Mouse (Mus musculus) lung, postnatal 14 days (tissue): ENCODE measurements around the gene Faim2.

Experiments used
- DNase-seq: peaks from one replicate; pipeline ENCODE4 v3.0.0; 2021

Faim2 gene

DNA sequence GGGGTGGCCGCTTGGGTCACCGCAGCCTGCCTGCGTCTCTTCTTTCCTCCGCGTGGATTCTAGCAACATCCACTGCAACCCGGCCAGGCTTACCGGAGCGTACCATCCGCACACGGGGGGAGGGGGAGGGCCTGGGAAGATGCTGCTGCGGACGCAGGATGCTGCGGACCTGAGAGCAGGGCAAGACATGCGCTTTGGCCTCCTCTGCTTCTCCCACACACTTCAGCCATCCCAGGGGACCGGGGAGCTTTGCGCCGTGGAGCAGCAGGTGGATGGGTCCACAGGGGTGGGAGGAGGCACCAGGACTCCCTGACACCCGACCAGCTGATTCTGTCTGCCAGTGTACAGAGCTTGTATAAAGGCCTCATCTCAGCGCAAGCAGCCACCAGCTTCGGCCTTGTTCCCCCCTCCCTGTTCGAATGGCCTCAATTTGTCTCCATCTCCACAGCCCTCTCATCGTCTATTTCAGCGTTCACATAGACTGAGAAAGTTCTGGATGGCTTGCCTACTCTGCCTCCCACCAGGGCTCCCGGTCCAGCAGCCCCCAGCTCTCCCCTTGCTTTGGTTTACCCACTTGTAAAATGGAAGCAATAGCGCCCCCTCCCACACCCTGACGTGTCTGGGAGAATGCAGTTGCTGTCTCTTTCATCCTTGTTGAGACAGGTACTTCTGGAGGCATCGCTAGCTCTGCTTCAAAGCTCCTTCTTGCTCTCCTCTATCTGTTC lies at the start of gene Faim2:
TSS of gene Faim2 (minus strand) at position 537 of the 725 bp plus-strand sequence.
- no peak for DNase-seq

DNA sequence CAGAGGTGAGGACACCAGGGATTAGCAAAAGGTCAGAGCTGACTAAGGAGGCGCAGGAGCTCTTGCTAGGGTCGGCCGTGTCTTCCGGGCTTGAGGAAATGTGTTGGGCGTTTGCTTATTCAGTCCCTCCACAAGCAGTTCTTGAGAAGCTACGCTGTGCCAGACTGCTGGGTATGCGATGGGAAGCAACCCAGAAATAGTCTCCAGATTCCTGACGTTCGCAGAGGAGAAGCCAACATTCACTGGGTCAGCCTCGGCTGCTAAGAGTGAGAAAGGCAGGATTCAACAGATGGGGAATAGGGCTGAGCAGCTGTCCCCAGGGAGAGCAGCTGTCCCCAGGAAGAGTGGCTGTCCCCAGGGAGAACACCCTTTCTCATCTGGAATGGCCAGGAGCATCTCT lies 41.2 kb upstream of the Faim2 start:
- DNase-seq = no peak

DNA sequence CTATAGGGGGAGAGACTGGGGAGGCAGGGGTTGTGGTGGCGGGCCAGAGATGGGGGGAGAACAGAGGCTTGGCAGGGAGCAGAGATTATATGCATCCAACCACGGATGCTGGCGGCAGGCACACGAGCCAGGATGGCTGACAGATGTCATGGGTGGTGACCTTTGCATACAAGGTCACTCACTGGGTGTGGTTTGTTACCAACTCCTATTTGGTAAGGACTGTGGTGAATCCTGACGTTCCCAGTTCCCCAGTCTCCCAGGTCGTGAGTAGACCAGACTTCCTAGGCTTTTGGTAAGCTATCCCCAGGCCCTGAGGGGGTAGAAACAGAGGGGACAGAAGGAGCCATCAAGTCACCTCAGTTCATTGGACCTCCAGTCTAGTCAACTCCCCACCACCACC lies 40.7 kb upstream of the Faim2 start:
- DNase-seq = no peak

DNA sequence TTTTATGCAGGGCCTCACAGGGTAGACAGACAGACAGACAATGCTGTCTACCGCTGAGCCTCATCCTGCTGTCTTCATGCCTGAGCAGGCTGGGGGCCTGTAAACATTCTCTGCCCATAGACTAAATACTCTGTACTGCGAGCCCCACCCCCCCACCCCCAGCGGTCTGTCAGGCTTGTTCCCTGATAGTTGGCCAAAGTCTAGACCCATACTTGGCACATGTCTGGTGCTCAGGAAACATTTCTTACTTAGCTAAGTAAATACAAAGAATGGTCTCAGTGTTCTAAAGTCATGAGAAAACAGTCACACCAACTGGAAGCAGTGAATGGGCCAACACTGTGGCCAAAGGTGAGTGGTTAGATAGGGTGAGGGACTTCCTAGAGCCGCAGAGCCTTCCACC lies 39.4 kb upstream of the Faim2 start:
- no peak for DNase-seq

DNA sequence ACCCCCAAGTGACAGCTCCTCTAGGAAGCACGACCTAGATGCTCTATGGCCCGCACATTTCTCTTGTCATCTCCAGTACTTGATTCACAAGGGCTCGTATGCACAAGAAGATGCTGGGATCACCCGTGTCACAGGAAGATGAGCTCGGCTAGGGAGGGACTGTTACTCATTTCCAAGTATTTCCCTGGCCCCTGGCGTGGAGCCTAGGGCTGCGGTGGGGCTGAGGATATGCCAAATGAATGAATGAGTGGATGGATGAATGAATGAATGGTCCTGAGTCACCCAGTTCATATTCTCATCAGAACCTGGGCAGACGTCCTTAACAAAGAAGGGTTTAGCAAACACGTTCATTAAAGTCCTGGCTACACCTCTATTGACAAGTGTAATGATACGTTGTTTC lies 32.3 kb upstream of the Faim2 start:
- DNase-seq = no peak

DNA sequence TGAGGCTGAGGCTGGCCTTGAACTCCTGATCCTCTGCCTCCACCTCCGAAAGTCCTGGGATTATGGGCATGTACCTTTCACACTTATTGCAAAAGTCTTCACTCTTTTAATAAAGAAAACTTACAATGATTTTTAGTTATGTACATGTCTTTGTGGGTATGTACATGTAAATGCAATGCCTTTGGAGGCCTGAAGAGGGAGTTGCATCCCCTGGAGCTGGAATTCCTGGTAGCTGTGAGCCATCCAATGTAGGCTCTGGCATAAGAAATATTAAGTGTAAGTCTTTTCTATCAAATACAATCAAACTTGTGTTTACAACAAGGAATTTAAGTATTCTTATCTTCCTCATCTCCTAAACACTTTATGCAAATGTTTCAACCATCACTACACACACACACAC lies 31.0 kb upstream of the Faim2 start:
- no peak for DNase-seq

DNA sequence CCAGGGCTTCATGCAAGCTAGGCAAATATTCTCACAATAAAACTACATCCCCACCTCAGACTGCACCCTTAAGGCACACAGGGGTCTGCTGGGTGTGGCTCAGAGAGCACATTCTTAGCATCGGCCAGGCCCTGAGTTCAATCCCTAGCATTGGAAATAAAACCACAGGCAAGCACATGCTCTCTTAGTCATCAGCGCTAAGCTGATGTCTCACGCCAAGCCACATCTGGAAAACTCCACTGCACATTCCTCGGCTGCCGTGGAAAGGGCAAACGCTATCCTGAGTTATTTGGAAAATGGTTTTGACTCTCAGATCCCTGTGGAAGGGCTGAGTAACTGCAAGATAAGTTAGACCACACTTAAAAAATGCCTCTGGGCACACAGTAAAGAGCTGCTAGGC lies 25.8 kb upstream of the Faim2 start:
- no peak for DNase-seq

DNA sequence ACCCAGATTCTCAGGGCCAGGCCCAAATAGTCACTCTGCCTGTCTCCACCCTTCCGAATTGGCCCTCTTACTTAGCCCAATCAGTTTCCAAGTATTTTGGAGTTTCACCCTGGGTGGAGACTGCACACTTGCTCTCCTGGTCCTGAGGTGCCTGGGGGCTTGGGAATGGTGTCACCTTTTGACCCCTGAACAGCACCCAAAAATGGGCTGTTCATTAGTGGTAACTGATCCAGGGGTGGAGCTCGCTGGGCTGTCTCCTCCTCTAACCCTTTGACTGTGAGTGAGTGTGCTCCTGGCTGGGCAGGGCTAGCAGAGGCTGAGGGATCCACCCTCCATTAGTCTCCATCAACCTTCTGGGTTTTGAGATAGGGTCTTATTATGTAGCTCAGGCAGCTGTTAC lies 21.9 kb upstream of the Faim2 start:
- no peak for DNase-seq

DNA sequence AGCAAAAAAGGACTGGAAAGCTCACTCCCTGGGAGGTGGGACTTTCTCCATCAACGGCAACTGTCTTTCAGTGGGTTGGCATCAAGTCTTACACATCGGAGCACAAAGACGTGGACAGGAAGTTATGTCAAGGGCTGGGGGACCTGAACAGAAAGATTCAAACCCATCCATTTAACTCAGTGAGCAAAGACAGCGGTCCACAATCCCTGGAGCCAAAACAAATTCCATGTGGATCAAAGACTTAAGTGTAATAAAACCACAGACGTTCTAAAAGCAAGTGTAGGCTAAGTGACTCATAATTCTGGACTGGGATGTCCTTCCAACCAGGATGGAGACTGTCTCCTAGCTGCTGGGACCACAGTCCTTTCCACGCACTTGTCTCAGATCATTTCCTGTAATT lies 19.8 kb upstream of the Faim2 start:
- DNase-seq = no peak

DNA sequence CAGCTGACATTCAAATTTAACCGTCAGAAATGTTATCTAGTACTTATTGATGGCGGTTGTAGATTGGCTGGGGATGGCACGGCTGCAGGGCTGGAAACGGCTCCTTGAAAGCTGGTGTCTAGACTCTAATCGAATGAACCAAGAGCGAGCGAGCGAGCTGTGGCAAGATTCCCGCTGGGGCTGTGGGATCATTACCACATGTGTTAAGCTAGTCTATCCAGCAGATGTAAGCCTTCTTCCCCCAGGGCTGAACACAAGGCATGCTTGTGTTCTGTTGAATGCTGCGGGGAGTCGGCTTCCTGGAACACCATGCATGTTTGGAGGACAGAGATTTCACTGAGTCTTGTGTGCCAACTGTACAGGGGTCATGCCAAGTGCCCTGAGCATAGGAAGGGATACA lies 18.6 kb upstream of the Faim2 start:
- no peak for DNase-seq

DNA sequence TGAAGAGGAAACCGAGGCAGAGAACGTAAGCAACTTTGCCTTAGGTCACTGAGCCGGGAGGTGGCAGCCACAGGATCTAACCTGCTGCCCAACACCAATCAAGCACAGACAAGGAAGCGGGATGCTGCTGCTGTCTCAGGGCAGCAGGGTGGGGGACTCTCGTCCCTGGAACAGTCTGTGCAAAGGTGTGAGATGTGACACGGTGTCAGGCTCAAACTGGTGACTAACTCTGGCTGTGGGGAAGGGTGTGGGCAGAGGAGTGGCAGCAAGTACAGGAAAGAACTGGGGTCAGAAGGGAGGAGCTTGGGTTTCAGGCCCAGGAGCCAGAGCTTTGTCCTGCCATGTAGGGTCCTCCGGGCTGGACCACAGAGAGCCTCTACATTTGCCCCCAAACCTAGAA lies 16.1 kb upstream of the Faim2 start:
- DNase-seq = no peak

DNA sequence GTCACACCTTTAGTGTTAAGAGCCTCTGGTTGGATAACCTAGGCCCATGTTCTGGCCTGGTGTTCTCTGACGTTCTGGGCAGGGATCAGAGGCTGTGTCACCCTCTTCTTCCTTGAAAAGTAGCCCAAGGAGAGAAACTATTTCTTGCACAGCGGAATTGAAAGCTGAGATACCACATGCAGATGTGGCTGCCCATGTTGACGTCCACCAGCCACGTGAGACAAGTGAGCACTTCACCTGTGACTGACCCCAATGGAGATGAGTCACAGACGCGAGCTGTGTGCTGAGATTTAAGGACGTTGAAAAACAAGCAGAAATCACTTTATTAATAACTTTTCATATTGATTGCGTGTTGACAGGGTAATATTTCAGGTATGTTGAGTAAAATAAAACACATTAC lies 11.9 kb upstream of the Faim2 start:
- DNase-seq = no peak

DNA sequence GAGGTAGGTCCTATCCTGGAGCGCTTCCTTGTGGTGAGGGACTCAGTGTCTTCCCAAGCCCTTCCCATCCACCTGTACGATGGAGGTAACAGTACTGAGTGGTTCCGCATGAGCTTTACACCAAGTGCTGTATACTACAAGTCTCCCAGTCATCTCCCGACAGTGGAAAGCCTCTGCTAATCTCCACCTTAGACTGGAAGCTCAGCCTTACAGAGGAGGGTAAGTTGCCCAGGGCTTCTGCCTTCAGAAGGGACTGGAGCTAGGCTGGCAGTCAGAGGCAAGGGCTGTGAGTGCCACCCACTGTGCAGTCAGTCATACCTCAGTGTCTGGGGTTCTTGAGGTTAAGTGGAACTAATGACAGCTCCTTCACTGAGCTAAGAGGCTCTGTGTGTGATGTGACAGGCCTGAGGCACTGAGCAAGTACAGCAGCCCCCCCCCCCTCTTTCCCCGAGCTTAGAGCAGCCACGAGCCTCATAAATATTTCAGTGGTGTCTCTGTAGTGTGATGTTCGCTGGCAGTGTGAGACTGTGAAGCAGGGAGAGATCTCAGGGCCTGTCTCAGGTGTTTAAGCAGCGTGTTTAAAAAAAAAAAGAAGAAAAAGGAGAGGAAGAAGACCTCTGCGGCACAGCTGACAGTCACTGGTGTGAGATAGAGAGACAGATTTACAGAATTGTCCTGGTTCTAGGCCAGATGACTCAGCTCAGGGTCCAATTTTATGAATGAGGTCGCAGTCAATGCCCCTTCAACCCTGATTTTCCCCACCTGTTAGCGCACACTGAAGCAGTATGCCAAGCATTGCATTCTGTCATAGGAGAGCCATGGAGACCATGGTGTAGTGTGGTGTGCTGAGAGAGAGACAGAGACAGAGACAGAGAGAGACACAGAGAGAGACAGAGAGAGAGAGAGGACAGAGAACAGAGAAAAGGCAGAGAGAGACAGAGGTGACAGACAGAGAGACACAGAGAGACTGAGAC lies 9.2 kb upstream of the Faim2 start:
- no peak for DNase-seq

DNA sequence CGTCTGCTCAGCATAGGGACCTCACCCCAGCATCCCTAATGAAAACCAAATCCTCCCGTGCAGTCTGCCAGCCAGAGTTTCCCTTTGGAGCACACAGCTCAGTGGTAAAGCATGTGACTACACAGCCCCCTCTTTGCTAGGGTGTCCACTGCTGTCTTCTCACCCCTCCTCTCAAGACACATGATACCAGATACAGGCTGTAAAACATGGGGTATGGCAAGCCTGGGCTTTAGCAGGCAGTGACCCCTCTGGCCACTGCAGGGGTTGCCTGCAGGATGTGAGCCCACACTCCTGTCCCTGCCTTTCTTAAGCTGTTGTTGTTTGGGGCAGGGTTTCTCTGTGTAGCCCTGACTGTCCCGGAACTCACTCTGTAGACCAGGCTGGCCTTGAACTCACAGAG lies 4.1 kb upstream of the Faim2 start:
- no peak for DNase-seq

DNA sequence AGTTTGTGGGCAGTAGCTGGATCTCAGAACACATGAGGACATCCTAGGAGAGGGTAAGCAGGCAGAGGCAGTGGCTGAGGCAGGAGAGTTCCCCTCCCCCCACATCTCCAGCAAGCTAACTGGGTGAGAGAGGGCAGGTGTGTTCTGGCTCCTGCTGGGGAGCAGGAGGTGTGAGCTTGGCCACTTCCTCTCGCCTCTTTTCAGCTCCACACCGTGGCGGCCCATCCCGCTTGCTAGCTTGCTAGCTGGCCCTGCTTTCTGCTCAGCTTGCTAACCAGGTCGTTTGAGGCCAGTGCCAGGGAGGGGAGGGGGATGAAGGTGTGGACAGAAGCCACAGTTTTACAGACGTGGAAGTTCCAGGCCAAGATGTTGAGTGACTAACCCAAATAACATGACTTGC lies 3.2 kb upstream of the Faim2 start:
- DNase-seq = no peak

DNA sequence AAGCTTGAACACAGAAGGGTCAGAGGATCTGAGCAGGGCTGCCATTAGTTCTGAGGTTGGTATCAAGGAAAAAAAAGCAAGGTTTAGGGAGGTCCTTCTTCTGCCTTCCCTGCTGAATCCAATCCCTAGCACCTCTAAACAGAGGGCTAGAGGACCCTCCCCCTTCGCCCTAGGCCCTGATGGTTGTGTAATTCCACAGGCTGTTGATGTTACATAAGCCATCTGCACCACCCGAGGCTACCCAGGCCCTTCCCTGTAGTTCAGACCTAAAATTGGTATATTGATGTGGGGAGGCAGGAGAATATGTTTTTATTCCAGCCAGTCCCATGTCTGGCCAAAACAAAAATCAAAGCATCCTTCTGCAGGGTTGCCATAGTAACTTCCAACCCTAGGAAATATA lies 1.3 kb downstream of the Faim2 start:
- peak; percentile 39 for DNase-seq

DNA sequence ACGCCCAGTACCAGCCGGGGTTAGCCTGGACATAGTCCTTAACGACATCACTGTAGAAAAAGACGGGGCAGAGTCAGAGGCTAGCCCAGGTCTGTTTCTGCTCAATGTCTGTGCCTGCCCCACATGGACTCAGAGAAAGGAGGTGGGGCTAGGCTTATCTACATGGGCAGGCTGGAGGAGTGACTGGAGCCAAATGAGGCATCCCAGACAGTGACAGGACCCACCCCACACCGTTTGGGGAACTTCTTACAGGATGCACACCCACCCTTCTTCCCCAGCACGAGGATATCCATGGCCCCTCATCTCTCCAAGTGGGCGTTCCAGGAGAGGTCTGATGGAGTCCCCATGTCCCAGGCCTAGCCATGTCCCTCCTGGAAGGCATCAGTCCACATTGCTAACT lies 7.7 kb downstream of the Faim2 start:
- no peak for DNase-seq

DNA sequence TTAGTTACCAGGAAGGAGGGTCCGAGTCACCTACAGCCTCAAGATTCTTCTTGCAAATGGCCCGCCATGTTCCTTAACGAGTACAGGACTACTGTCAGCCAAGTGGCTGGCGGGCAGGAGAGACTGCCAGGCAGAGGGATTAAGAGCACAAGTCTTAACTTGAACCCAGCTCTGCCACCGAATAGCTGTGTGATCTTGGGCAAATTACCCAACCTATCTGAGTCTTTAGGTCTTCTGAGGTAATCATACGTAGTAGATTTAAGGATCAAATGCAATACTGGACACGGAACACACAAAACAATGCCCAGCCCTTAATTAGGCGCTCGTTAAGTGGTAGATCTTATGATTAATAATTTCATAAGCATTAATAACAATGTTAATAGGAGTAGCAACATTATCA lies 8.3 kb downstream of the Faim2 start:
- no peak for DNase-seq

DNA sequence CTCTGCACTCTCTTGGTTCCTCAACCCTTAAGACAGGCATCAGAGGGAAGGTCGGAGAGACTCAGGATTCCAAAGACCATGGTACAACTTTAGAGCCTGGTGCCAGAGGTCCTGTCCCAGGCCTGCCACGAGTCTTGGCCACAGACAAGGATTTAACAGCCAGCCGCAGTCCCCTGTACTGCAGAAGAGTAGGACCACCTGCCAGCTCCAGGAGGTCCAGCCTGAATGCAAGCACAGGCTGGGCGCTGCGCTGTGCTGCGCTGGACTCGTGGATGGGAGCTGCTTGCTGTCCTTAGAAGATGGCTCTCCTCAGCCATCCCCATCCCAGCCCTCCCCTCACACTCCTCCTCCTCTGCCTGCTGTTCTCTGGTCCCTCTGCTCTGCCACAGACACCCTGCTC lies 10.2 kb downstream of the Faim2 start:
- DNase-seq = no peak

DNA sequence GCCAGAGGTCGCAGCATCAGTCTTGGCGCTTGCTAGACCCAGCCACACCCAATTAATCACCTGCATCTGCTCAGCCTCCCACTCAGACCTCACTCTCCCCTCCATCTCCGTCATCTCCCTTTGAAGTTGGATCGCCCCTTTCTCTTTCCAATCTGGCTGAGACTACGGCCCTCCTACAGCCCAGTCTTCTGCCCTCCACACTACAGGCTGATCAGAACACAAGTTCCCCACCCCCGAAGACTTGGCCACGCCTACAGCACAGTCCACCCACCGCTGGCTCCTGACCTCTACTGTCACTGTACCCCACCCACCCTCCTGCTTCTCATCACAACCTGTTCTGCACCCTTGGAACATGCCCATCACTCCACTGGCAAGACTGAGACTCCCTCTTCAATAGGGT lies 11.2 kb downstream of the Faim2 start:
- no peak for DNase-seq

DNA sequence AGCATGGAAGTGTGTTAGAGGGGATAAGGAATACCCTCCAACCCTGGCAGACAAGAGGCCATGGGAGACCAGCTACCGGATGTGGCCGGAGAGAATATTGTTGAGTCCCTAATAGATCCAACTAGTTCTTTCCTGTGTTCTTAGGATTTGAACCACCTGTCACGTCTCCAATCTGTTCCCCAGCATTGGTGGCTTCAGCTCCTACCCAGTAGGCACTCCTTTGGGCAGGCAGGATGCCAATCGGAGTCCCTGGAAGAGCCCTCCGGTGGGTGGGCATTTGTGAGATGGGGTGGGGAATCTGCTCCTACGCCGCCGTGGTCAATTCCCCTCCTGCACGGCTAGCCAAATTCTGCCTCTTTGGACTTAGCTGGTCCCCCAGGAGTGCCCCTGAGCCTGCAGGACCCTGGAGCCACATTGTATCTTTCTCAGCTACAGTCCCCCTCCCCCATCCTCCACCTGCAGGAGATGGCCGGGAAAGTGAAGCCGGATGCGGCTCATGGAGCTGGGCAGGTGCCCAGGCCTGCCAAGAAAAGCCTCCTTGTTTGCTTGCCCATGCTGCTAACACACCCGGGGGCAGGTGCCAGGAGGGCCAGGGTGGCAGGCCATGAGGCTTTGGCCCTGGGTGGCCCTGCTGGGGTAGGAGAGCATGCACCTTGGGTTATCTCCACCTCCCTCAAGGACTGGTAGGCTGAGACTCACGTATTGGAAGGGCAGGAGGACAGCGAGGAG lies 16.0 kb downstream of the Faim2 start:
- no peak for DNase-seq

DNA sequence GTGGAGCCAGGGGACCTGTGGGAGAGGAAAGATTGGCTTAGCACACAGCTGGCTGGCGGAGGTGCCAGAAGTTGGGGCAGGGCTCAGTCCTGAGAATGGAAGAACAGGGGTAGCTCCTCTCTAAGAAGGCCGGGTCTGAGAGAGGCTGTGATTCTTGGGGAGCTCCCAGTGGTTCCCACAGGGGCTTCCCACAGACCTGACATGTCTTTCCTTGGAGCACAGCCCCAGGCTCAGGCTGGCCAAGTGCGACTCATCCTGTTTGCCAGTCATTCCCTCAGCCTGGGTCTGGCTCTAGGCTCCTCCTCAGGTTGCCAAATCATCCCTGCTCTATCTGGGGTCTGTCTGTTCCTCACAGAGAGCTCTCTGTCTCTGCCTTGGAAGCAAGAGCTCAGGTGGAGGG lies 17.3 kb downstream of the Faim2 start:
- DNase-seq = no peak

DNA sequence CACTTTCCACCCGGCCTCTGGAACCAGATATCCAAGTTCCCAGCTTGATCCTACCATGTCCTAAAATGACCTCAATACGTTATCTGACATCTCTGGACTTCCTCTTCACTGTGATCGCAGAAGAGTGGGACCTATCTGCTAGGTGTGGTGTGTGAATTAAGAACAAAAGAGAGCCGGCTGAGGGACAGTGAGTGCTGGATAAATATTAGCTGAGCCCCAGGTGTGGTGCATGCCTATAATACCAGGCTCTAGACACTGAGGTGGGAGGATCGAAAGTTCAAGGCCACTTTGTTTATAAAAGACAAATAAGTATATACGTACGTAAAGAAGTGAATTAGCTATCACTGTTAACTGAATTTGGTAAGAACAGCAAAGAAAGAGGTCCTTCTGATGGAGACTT lies 18.1 kb downstream of the Faim2 start:
- DNase-seq = no peak
